Mouse (Mus musculus) erythroid progenitor cell, adult 5-6 weeks (primary cell): ENCODE measurements around the gene Rab2b. TPM values are rescaled to one million over a fixed set of nuclear protein-coding genes. Genes with fewer than 3 reads are reported as not detected.
A peak's percentile ranks its signal among the peaks of the same experiment; 100 is the strongest.
"Not testable (repeated sequence)": the region's sequence is repeated elsewhere in the genome, so short reads cannot be mapped to it uniquely, and the experiment has no call there.

ENCODE experiments used
- ATAC-seq: replicated peaks from 2 replicates; pipeline ENCODE4 v1.8.0; 2016; ENCODE audit warnings: moderate number of reproducible peaks, mild to moderate bottlenecking, moderate TSS enrichment, inconsistent platforms; ENCODE audit not compliant: poor library complexity, low FRiP score, severe bottlenecking
- total RNA-seq, 2 experiments: library from RNA; stranded (forward) in 1 of 2; stranded (reverse) in 1 of 2; fragments of 150-400 nt in 1 of 2; fragments of 186-747, 209-891 nt in 1 of 2; gene quantifications; 2 replicates each; pipeline versions ENCODE4 v1.2.3 to v1.2.4; 2015 to 2017; ENCODE audit warnings: low replicate concordance in 2 of 2

Gene Rab2b
- 5.4 and 6.3 TPM in 2 replicates for total RNA-seq (2015; ENCODE audit: low replicate concordance)
- 2.7 and 9.2 TPM in 2 replicates for total RNA-seq (2017; ENCODE audit: low replicate concordance)

GRCm38 (mm10) chr14:52278932-52279746 is at the start of gene Rab2b, which contains the start of gene Tox4:
Gene Rab2b (minus strand): TSS chr14:52279545.
Gene Tox4 (plus strand): TSS chr14:52279146.
- ATAC-seq, result peak; percentile 96

GRCm38 (mm10) chr14:52327910-52328812 is 48.8 kb upstream of the Rab2b start, which contains the start of gene Sall2:
Gene Sall2 (minus strand): TSS chr14:52328762.
- no peak for ATAC-seq

GRCm38 (mm10) chr14:52327375-52327901 is 48.1 kb upstream of the Rab2b start:
- ATAC-seq, result no peak

GRCm38 (mm10) chr14:52325890-52326289 is 46.5 kb upstream of the Rab2b start:
- ATAC-seq, result no peak

- no peak for ATAC-seq
Measured at GRCm38 (mm10) chr14:52319361-52319760, 40.0 kb upstream of the Rab2b start.

- ATAC-seq, result no peak
Measured at GRCm38 (mm10) chr14:52316441-52317225, 37.3 kb upstream of the Rab2b start.

GRCm38 (mm10) chr14:52315792-52316440 is 36.6 kb upstream of the Rab2b start:
- no peak for ATAC-seq

- ATAC-seq, result no peak
Measured at GRCm38 (mm10) chr14:52315283-52315780, 36.0 kb upstream of the Rab2b start.

- ATAC-seq, result no peak
Measured at GRCm38 (mm10) chr14:52314808-52315150, 35.4 kb upstream of the Rab2b start.

GRCm38 (mm10) chr14:52313931-52314807 is 34.8 kb upstream of the Rab2b start:
- ATAC-seq, result no peak

- ATAC-seq, result no peak
Measured at GRCm38 (mm10) chr14:52310906-52311305, 31.6 kb upstream of the Rab2b start.

- not testable (repeated sequence) for ATAC-seq
Measured at GRCm38 (mm10) chr14:52310343-52310742, 31.0 kb upstream of the Rab2b start.

- ATAC-seq, result no peak
Measured at GRCm38 (mm10) chr14:52306100-52306499, 26.8 kb upstream of the Rab2b start.

GRCm38 (mm10) chr14:52304644-52305271 is 25.4 kb upstream of the Rab2b start, which contains the start of gene Mettl3:
Gene Mettl3 (minus strand): TSS chr14:52305128.
- peak; percentile 95 for ATAC-seq

GRCm38 (mm10) chr14:52303517-52303916 is 24.2 kb upstream of the Rab2b start:
- ATAC-seq, result not testable (repeated sequence)

- peak; percentile 76 for ATAC-seq
Measured at GRCm38 (mm10) chr14:52295558-52296264, 16.4 kb upstream of the Rab2b start.

- ATAC-seq, result no peak
Measured at GRCm38 (mm10) chr14:52284191-52284590, 4.8 kb upstream of the Rab2b start.
